Mouse (Mus musculus) lung, postnatal 0 days (tissue): ENCODE results near the gene Lypd5. TPM values are rescaled to one million over a fixed set of nuclear protein-coding genes. Genes with fewer than 3 reads are reported as not detected.

Experiments
- ATAC-seq: fragments of 200-750 bp; cut with Nextera tagmentation; 2 replicates; pipeline ENCODE4 v1.8.0; 2017; ENCODE audit warnings: moderate library complexity
- DNase-seq: peaks from one replicate; pipeline ENCODE4 v3.0.0-alpha.2; 2016; ENCODE audit warnings: low spot score
- H3K27ac ChIP-seq: fragments of 300-500 bp; sonication (generic); 2 replicates; pipeline ENCODE4 v1.5.1; 2014; ENCODE audit warnings: antibody characterized with exemption, mild to moderate bottlenecking, low read length, mixed read lengths
- H3K27me3 ChIP-seq: fragments of 300-500 bp; sonication (generic); replicated peaks from 2 replicates; pipeline ENCODE4 v1.6.1; 2014; ENCODE audit warnings: low read length, mixed read lengths; ENCODE audit not compliant: insufficient read depth
- H3K36me3 ChIP-seq: fragments of 300-500 bp; sonication (generic); 2 replicates; pipeline ENCODE4 v1.6.1; 2014; ENCODE audit warnings: low read length, mixed read lengths; ENCODE audit not compliant: insufficient read depth
- H3K4me1 ChIP-seq: fragments of 300-500 bp; sonication (generic); 2 replicates; pipeline ENCODE4 v1.6.1; 2014; ENCODE audit warnings: antibody characterized with exemption, low read depth, low read length, mixed read lengths; ENCODE audit not compliant: insufficient read depth
- H3K4me2 ChIP-seq: fragments of 300-500 bp; sonication (generic); replicated peaks from 2 replicates; pipeline ENCODE4 v1.6.1; 2014; ENCODE audit warnings: low read depth, mild to moderate bottlenecking, low read length, moderate library complexity, mixed read lengths
- H3K4me3 ChIP-seq: fragments of 300-500 bp; sonication (generic); 2 replicates; pipeline ENCODE4 v1.5.1; 2014; ENCODE audit warnings: low read depth, low read length
- H3K9ac ChIP-seq: fragments of 300-500 bp; sonication (generic); replicated peaks from 2 replicates; pipeline ENCODE4 v1.6.1; 2014; ENCODE audit warnings: low read depth, mild to moderate bottlenecking
- H3K9me3 ChIP-seq: fragments of 300-500 bp; sonication (generic); 2 replicates; pipeline ENCODE4 v1.6.1; 2016; ENCODE audit warnings: low read length, mixed read lengths
- CTCF ChIP-seq: IDR thresholded peaks from 2 replicates; pipeline ENCODE4 v1.5.1; 2016; ENCODE audit warnings: antibody characterized with exemption, mild to moderate bottlenecking
- EP300 ChIP-seq: IDR thresholded peaks from 2 replicates; pipeline ENCODE4 v1.6.1; 2016; ENCODE audit warnings: antibody characterized with exemption, mild to moderate bottlenecking, control low read depth
- WGBS: fragments of 180-500 bp; shearing (Covaris S2); extraction: QIAGEN DNeasy Blood & Tissue Kit; methylation state at CpG from one replicate; pipeline ENCODE4 v1.1.7; 2014; 5-methylcytosine and 5-hydroxymethylcytosine counted together
- microRNA-seq: library from miRNA; unstranded; fragments of <30 nt; microRNA quantifications from one replicate; pipeline ENCODE4, GENCODE M21; 2016
- polyA plus RNA-seq: library from polyadenylated mRNA; unstranded; fragments of >200 nt; fragmentation: Nextera tagmentation; extraction: Ambion mirVana; gene quantifications from 2 replicates; pipeline ENCODE4 v1.2.1, GENCODE M21; 2015

Lypd5 gene
- polyA plus RNA-seq, 1 experiment from 2014 or later, result not detected

DNA sequence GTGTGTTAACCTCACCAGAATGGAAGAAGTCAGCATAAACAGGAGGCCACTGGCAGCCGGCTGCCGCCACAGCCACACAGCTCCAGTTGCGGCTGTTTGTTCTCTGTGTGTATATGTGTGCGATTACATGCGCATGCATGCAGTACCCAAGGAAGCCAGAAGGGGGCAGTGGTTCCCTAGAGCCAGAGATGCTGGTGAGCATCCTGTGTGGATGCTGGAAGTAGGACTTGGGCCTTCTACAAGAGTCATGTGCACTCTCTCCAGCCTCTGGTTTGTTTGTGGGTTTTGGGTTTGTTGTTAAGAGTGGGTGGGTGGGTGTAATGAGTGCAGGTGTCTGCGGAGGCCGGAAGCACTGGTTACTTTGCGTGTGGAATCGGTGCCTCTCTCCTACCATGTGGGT lies 53.9 kb downstream of the Lypd5 start:
- H3K9ac ChIP-seq, result no peak overlapping the region
- ATAC-seq, result no peak
- no peak for DNase-seq
- TF ChIP-seq CTCF (peak; percentile 50), EP300 (no peak)
- no peaks in the 10 kb centered on the region for H3K36me3 ChIP-seq
- 96% methylated on average over 9 of the region's 9 CpGs for WGBS
- H3K4me2 ChIP-seq, result no peak overlapping the region
- H3K9me3 ChIP-seq, result no peaks in the 10 kb centered on the region
- no peak overlapping the region for H3K27ac ChIP-seq
- H3K4me3 ChIP-seq, result no peak overlapping the region
- H3K4me1 ChIP-seq, result no peaks in the 10 kb centered on the region
- H3K27me3 ChIP-seq, result no peaks in the 10 kb centered on the region

Small RNA genes lying within 50 kb of the gene (microRNA-seq; reads per million reads assigned to microRNA genes)
- gene Gm27592, result not detected

Other genes with a start within 250 kb of the Lypd5 start
- gene Zfp112, start 236.9 kb upstream of the Lypd5 start, polyA plus RNA-seq, result 3.3 and 4.3 TPM in 2 replicates
- gene Zfp235, start 215.0 kb upstream of the Lypd5 start, polyA plus RNA-seq, result 10.2 and 11.5 TPM in 2 replicates
- 0.90 and 1.1 TPM in 2 replicates for gene Zfp114, start 174.1 kb upstream of the Lypd5 start, polyA plus RNA-seq
- gene Zfp111, start 137.8 kb upstream of the Lypd5 start, polyA plus RNA-seq, result 3.7 and 4.4 TPM in 2 replicates
- 1.2 and 1.7 TPM in 2 replicates for gene Zfp109, start 111.6 kb upstream of the Lypd5 start, polyA plus RNA-seq
- gene Zfp108, start 94.4 kb upstream of the Lypd5 start, polyA plus RNA-seq, result 2.2 and 2.4 TPM in 2 replicates
- gene Zfp93, start 78.8 kb upstream of the Lypd5 start, polyA plus RNA-seq, result 4.4 and 5.3 TPM in 2 replicates
- 15.7 and 16.7 TPM in 2 replicates for gene Zfp61, start 48.0 kb upstream of the Lypd5 start, polyA plus RNA-seq
- gene Zfp94, start 32.5 kb upstream of the Lypd5 start, polyA plus RNA-seq, result 5.2 and 5.7 TPM in 2 replicates
- gene Tescl, start 15.3 kb upstream of the Lypd5 start, polyA plus RNA-seq, result 0.27 TPM in 2 replicates
- 2.0 and 2.6 TPM in 2 replicates for gene Kcnn4, start 21.1 kb downstream of the Lypd5 start, polyA plus RNA-seq
- 15.2 and 16.4 TPM in 2 replicates for gene Smg9, start 50.4 kb downstream of the Lypd5 start, polyA plus RNA-seq
- 0.24 and 0.29 TPM in 2 replicates for gene Irgc1, start 103.1 kb downstream of the Lypd5 start, polyA plus RNA-seq
- gene Plaur, start 113.3 kb downstream of the Lypd5 start, polyA plus RNA-seq, result 65.8 and 72.0 TPM in 2 replicates
- 1.7 and 1.9 TPM in 2 replicates for gene Cadm4, start 132.8 kb downstream of the Lypd5 start, polyA plus RNA-seq
- 13.1 and 17.0 TPM in 2 replicates for gene Zfp428, start 157.8 kb downstream of the Lypd5 start, polyA plus RNA-seq
- 0.06 and 0.10 TPM in 2 replicates for gene AC161166.1, start 163.3 kb downstream of the Lypd5 start, polyA plus RNA-seq
- 3.5 and 4.0 TPM in 2 replicates for gene Irgq, start 181.5 kb downstream of the Lypd5 start, polyA plus RNA-seq
- 0.19 and 0.39 TPM in 2 replicates for gene Pinlyp, start 196.9 kb downstream of the Lypd5 start, polyA plus RNA-seq
- gene Xrcc1, start 197.1 kb downstream of the Lypd5 start, polyA plus RNA-seq, result 35.4 and 37.0 TPM in 2 replicates
- gene Ethe1, start 238.3 kb downstream of the Lypd5 start, polyA plus RNA-seq, result 13.4 and 14.5 TPM in 2 replicates
- 1.5 TPM in 2 replicates for gene Zfp575, start 238.4 kb downstream of the Lypd5 start, polyA plus RNA-seq